Mouse (Mus musculus) myocyte (in vitro differentiated cells): ENCODE results near the gene Esrrg.

Source experiments
- CEBPB ChIP-seq: IDR thresholded peaks from 2 replicates; pipeline ENCODE4 v1.6.1; 2011; ENCODE audit warnings: mild to moderate bottlenecking, moderate library complexity; ENCODE audit not compliant: poor library complexity, insufficient read depth, severe bottlenecking
- MAX ChIP-seq: IDR thresholded peaks from one replicate; pipeline ENCODE4 v1.6.1; 2011; ENCODE audit warnings: low read depth, mild to moderate bottlenecking, control low read depth
- MYOG ChIP-seq, 3 experiments: IDR thresholded peaks; one replicate each; pipeline ENCODE4 v1.6.1; 2011; ENCODE audit warnings: control low read depth in 2 of 3, low read depth in 2 of 3, mild to moderate bottlenecking in 2 of 3; ENCODE audit not compliant: insufficient read length in 2 of 3, control insufficient read depth in 1 of 3, insufficient read depth in 1 of 3
- POLR2A ChIP-seq: IDR thresholded peaks from one replicate; pipeline ENCODE4 v1.6.1; 2011; ENCODE audit warnings: low read depth, mild to moderate bottlenecking, control low read depth, moderate library complexity; ENCODE audit not compliant: insufficient read length
- POLR2AphosphoS2 ChIP-seq: IDR thresholded peaks from one replicate; pipeline ENCODE4 v1.6.1; 2011; ENCODE audit warnings: low read depth, control low read depth; ENCODE audit not compliant: insufficient read length
- TCF12 ChIP-seq: IDR thresholded peaks from one replicate; pipeline ENCODE4 v1.6.1; 2011; ENCODE audit warnings: mild to moderate bottlenecking, control low read depth; ENCODE audit not compliant: poor library complexity, insufficient read depth, severe bottlenecking
- USF1 ChIP-seq: IDR thresholded peaks from one replicate; pipeline ENCODE4 v1.6.1; 2011; ENCODE audit warnings: low read depth, mild to moderate bottlenecking, control low read depth, moderate library complexity

GRCm38 (mm10) chr1:187969491-187969890, 360.9 kb downstream of the Esrrg start:
- no peak for TF ChIP-seq POLR2AphosphoS2
- no peak for TF ChIP-seq POLR2A
- TF ChIP-seq USF1: no peak
- no peak for TF ChIP-seq MYOG (IDR thresholded peaks at IDR 0.05; ENCODE audit: control insufficient read depth in 1 of 3, insufficient read depth in 1 of 3, insufficient read length in 2 of 3, low read depth in 2 of 3)
- no peak for TF ChIP-seq TCF12
- TF ChIP-seq CEBPB: no peak
- TF ChIP-seq MAX: no peak
